Mouse (Mus musculus) embryonic facial prominence, embryonic 11.5 days (tissue): Measurements from ENCODE around the gene Stip1. TPM values are rescaled to one million over a fixed set of nuclear protein-coding genes. Genes with fewer than 3 reads are reported as not detected.

Experiments used
- ATAC-seq: fragments of 200-750 bp; cut with Nextera tagmentation; replicated peaks from 2 replicates; pipeline ENCODE4 v1.8.0; 2017; ENCODE audit warnings: low read depth; ENCODE audit not compliant: insufficient number of reproducible peaks, low FRiP score, low TSS enrichment
- DNase-seq: peaks from one replicate; pipeline ENCODE4 v3.0.0-alpha.2; 2015; ENCODE audit warnings: low spot score
- H3K27ac ChIP-seq: fragments of 300-500 bp; sonication (generic); replicated peaks from 2 replicates; pipeline ENCODE4 v1.5.1; 2014; ENCODE audit warnings: mild to moderate bottlenecking, low read depth, low read length, control low read depth
- H3K27me3 ChIP-seq: fragments of 300-500 bp; sonication (generic); 2 replicates; pipeline ENCODE4 v1.6.1; 2014; ENCODE audit warnings: mild to moderate bottlenecking, low read length, moderate library complexity, mixed read lengths; ENCODE audit not compliant: control insufficient read depth, insufficient read depth
- H3K36me3 ChIP-seq: fragments of 300-500 bp; sonication (generic); replicated peaks from 2 replicates; pipeline ENCODE4 v1.6.1; 2014; ENCODE audit warnings: low read depth, mild to moderate bottlenecking, low read length, moderate library complexity, mixed read lengths; ENCODE audit not compliant: control insufficient read depth, insufficient read depth
- H3K4me1 ChIP-seq: fragments of 300-500 bp; sonication (generic); 2 replicates; pipeline ENCODE4 v1.6.1; 2014; ENCODE audit warnings: low read length, mixed read lengths; ENCODE audit not compliant: control insufficient read depth, insufficient read depth
- H3K4me2 ChIP-seq: fragments of 300-500 bp; sonication (generic); 2 replicates; pipeline ENCODE4 v1.6.1; 2014; ENCODE audit warnings: low read depth, mild to moderate bottlenecking, control low read depth, low read length, moderate library complexity
- H3K4me3 ChIP-seq: fragments of 300-500 bp; sonication (generic); 2 replicates; pipeline ENCODE4 v1.5.1; 2014; ENCODE audit warnings: low read depth, low read length, control low read depth
- H3K9ac ChIP-seq: fragments of 300-500 bp; sonication (generic); replicated peaks from 2 replicates; pipeline ENCODE4 v1.6.1; 2014; ENCODE audit warnings: mild to moderate bottlenecking, control low read depth, low read length
- H3K9me3 ChIP-seq: fragments of 300-500 bp; sonication (generic); replicated peaks from 2 replicates; pipeline ENCODE4 v1.6.1; 2016; ENCODE audit warnings: mild to moderate bottlenecking, low read length, inconsistent platforms, mixed read lengths; ENCODE audit not compliant: control insufficient read depth
- WGBS: fragments of 180-500 bp; shearing (Covaris S2); extraction: QIAGEN DNeasy Blood & Tissue Kit; methylation state at CpG from one replicate; pipeline ENCODE4 v1.1.7; 2014; 5-methylcytosine and 5-hydroxymethylcytosine counted together
- polyA plus RNA-seq: library from polyadenylated mRNA; unstranded; fragments of >200 nt; fragmentation: Nextera tagmentation; extraction: Ambion mirVana; gene quantifications from 2 replicates; pipeline ENCODE4 v1.2.1, GENCODE M21; 2014

The Stip1 gene
- polyA plus RNA-seq, 1 experiment from 2014 or later: 400 TPM

DNA sequence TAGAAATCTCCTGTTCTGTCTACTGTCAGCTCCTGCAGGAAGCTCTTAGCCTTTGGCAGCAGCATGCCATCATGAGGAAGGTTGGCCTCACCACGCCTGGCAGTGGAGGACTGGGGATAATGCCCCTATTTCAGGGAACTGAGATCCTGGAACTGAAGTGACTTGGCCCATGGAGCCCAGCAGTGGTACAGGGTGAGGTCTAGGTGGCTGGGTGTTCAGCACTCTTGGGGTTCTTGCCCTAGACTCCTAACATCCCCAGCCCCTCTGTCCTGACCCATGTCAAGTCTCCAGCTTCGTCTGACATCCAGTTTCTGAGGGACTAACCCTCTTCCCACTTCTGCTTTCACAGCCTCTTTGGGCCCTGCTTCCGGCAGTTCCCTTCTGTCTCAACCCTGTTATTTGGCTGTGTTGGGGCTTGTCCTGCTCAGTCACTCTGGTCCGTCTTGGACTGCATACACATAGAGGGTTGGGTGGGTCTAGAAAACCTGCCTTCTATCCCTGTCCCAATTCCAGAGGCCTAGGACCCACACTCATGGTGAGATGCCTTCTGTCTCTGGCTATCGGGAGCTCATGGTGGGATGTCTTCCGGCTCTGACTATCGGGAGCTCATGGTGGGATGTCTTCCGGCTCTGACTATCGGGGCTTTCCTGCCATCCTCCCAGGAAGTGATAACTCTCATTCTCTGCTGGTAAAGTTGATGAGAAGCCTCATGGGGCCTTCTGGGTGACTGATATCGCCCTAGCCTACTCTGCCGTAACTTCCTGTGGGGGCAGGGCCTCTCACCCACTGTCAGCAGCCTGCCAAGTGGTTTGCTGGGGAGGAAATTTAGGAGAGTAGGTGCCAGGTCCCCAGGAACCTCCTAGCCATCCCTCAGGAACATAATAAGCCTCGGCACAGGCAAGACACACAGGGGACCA lies 22.0 kb downstream of the Stip1 start:
- Histone ChIP-seq H3K27ac (no peak overlapping the region), H3K4me2 (no peak overlapping the region), H3K27me3 (no peaks in the 10 kb centered on the region), H3K4me1 (no peaks in the 10 kb centered on the region), H3K36me3 (peaks cover 25% of the 10 kb centered on the region), H3K9ac (no peak overlapping the region), H3K4me3 (no peak overlapping the region), H3K9me3 (no peaks in the 10 kb centered on the region)
- DNase-seq (no peak), ATAC-seq (no peak)
- WGBS: 81% methylated on average over 12 of the region's 12 CpGs

DNA sequence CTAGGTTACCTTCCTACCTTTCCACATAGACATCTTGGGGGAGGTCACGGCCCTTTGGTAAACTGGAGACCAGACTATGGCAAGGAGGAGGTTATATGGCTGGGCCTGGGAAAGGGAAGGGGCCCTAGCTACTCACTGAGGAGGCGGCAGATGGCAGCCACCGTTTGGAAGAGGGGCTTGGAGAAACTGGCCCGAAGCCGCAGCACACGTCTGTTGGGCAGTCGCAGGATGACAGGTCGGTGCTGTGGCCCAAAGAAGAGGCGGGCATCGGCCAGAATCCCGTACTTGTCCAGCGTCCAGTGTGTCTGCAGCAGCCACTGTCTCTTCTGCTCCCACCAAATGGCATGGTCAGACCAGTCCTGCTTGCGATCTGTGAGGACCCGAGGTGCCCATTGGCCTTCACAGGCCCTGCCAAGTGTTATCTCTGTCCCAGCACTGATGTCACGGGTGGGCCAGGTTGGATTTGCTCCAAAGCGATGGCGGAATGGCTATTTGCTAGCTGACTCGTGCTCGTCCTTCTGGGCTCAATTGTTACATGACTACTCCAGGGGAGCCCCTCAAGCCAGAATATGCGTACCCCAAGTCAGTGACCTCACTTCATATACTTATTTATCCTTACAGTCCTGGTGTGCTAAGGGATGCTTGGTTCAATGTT lies 25.2 kb downstream of the Stip1 start:
- ATAC-seq: no peak

DNA sequence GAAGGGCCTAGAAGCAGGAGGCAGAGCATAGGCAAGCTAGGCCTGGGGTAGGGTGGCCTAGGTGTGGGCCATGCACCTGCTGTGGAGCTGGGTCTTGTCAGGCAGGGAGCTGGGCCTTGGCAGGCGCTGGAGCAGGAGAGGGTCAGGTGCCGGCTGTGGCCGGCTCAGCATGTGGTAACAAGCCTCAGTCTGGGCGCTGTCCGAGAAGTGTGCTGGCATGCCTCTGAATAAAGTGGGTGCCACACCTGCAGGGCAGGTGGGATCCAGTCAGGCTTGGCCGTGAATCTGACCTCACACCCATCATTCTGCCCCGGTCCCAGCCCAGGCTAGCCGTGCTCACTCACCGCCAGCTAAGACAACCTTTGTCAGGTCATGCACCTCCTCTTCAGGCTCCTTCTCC lies 25.8 kb downstream of the Stip1 start:
- ATAC-seq (no peak), DNase-seq (no peak)
- Histone ChIP-seq H3K27ac (no peak overlapping the region), H3K9me3 (no peaks in the 10 kb centered on the region), H3K27me3 (no peaks in the 10 kb centered on the region), H3K36me3 (peaks cover 3% of the 10 kb centered on the region), H3K4me2 (no peak overlapping the region), H3K4me1 (no peaks in the 10 kb centered on the region), H3K4me3 (no peak overlapping the region), H3K9ac (no peak overlapping the region)
- 90% methylated on average over 9 of the region's 9 CpGs for WGBS

More for the DNA sequence above, 25.2 kb downstream of the Stip1 start:
- Histone ChIP-seq H3K27ac (no peak overlapping the region), H3K4me3 (no peak overlapping the region), H3K36me3 (peaks cover 5% of the 10 kb centered on the region), H3K27me3 (no peaks in the 10 kb centered on the region), H3K4me2 (no peak overlapping the region), H3K4me1 (no peaks in the 10 kb centered on the region), H3K9me3 (no peaks in the 10 kb centered on the region), H3K9ac (no peak overlapping the region)
- no peak for DNase-seq
- 88% methylated on average over 20 of the region's 20 CpGs for WGBS

DNA sequence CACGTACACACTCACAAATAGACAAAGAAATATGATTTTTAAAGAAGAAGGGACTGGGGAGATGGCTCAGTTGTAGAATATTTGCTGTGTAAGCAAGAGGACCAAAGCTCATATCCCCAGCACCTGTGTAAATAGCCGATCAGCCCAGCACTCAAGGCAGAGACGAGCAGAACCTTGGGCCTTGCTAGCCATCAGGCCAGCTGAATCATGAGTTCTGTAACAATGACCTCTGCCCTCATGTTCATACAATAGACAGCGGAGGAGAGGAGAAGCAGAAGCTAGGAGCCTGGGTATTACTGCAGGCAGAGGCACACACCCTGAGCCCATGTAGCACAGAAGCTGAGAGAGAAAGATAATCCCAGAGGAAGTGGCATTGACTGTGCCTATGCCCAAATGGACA lies 27.3 kb downstream of the Stip1 start:
- 83% methylated on average over 4 of the region's 4 CpGs for WGBS

DNA sequence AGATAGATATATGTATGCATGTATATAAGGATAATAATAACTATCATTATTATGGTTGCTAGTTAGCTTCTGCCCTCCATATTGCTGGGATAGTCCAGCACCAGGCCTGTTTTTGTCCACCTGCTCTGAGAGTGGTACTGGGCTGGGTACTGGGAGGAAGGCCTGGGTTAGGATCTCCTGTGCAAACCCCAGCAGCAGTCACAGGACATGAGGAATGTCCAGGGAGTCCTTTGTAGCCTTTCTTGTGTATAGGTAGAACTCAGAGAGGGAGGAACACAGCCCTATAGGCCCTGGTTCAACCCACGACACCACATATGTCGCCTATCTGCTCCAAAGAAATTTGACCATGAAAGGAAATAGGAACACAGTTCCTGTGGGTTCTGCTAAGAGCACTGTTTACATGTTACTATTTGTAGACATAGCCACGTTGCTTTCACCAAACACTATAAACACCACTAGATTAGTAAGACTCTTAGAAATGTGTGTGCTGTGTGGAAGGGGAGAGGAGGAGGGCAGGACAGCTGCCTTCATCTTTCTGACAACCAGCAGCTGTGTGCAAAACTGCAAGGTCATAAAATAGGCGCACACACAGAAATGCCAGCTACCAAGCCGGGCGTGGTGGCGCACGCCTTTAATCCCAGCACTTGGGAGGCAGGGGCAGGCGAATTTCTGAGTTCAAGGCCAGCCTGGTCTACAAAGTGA lies 32.7 kb downstream of the Stip1 start:
- H3K9ac ChIP-seq: no peak overlapping the region
- no peaks in the 10 kb centered on the region for H3K36me3 ChIP-seq
- H3K4me1 ChIP-seq: no peaks in the 10 kb centered on the region
- H3K27me3 ChIP-seq: no peaks in the 10 kb centered on the region
- ATAC-seq: no peak
- no peak for DNase-seq
- H3K4me3 ChIP-seq: no peak overlapping the region
- 83% methylated on average over 9 of the region's 9 CpGs for WGBS
- H3K27ac ChIP-seq: no peak overlapping the region
- H3K9me3 ChIP-seq: no peaks in the 10 kb centered on the region
- H3K4me2 ChIP-seq: no peak overlapping the region

More for the DNA sequence above, 27.3 kb downstream of the Stip1 start:
- Histone ChIP-seq H3K36me3 (no peaks in the 10 kb centered on the region), H3K27me3 (no peaks in the 10 kb centered on the region), H3K9me3 (no peaks in the 10 kb centered on the region), H3K4me2 (no peak overlapping the region), H3K9ac (no peak overlapping the region), H3K4me3 (no peak overlapping the region), H3K4me1 (no peaks in the 10 kb centered on the region), H3K27ac (no peak overlapping the region)
- ATAC-seq (no peak), DNase-seq (no peak)

DNA sequence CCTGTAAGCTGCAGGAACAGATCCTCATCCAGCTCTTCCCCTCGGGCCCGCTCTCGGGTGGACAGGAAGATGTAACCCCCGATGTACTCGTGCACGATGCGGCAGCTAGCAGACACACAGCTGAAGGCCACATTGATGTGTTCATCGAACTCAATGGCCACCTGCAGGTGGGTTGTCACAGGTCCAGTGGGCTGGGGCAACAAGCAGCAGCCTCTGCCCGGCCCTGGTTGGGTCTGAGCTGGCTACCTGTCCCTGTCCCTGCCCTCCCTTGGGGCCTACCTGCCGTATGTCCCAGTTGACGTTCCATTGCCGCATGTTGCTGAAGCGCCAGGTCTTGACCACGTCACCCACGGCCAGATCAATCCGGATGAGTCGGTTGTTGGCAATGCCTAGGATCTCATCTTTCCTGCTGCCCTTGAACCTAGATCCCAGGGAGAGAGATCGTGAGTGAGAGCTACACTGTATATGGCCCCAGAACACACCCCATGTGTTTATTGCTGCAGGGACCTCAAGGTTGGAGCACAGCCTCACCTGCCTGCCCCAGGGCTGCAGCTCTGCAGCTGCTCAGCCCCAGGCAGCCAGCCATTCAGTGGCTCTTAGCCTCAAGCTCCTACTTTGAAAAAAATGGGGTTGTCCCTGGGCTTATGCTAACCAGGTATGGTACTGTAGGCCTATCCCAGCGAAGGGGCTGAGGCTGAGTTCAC lies 40.3 kb downstream of the Stip1 start:
- peaks cover 8% of the 10 kb centered on the region; the same call in 1 of the 2 replicates for H3K4me1 ChIP-seq
- H3K27ac ChIP-seq: no peak overlapping the region
- H3K9ac ChIP-seq: no peak overlapping the region
- H3K27me3 ChIP-seq: no peaks in the 10 kb centered on the region
- H3K9me3 ChIP-seq: no peaks in the 10 kb centered on the region
- peaks cover 3% of the 10 kb centered on the region for H3K36me3 ChIP-seq
- 96% methylated on average over 19 of the region's 19 CpGs for WGBS
- no peak overlapping the region for H3K4me3 ChIP-seq
- DNase-seq: no peak
- no peak overlapping the region for H3K4me2 ChIP-seq
- ATAC-seq: no peak

DNA sequence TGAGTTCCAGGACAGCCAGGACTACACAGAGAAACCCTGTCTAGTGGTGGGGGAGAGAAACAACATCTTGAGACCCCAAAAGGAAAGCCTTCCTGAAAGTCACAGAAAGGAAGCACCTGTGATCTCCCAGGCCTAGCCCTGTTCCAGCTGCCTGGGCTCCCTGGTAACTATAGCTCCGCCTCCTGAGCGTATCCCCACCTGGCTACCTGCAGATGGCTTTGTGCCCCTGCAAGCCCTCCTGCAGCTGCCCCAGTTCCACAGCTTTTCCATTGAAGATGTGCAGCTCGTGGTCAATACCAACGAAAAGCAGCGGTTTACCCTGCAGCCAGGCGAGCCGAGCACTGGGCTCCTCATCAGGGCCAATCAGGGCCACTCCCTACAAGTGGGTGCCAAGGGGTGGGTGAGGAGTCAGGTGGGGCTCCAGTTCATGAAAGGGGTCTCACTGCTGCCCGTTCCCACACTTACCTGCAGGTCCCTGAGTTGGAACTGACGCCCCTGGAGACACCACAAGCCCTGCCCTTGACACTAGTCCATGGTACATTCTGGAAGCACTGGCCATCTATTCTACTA lies 42.0 kb downstream of the Stip1 start:
- no peaks in the 10 kb centered on the region for H3K9me3 ChIP-seq
- ATAC-seq (no peak), DNase-seq (no peak)
- H3K4me3 ChIP-seq: no peak overlapping the region
- H3K9ac ChIP-seq: no peak overlapping the region
- no peak overlapping the region for H3K4me2 ChIP-seq
- peaks cover 3% of the 10 kb centered on the region for H3K36me3 ChIP-seq
- no peaks in the 10 kb centered on the region for H3K27me3 ChIP-seq
- H3K4me1 ChIP-seq: peaks cover 12% of the 10 kb centered on the region
- 84% methylated on average over 9 of the region's 9 CpGs for WGBS
- H3K27ac ChIP-seq: no peak overlapping the region
